9 mouse cellular contexts compared by ENCODE assay signal in the genomic region with DNA sequence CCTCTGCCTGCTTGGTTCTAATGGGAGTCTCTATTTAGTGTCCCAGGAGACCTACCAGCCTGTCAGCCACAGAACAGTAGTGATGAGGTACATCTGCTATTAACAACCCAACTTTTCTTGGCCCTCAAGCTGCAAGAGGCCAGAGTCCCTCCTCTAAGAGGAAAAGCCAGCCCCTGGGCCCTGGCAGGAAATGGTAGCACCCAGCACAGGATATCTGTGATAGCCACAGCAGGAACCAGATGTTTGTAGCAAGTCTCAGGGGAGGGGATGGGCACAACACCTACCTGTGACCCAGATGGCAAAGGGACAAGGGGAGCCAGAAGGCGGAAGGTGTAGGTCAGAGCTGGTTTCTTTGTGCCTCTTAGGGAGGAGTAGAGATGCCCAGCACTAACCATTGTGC. TPM values are rescaled to one million over a fixed set of nuclear protein-coding genes. Genes with fewer than 3 reads are reported as not detected.
A peak's percentile ranks its signal among the peaks of the same experiment; 100 is the strongest.
DNase-seq lines count a peak whose midpoint lies in the region; ATAC-seq and TF ChIP-seq lines count a peak whose summit lies in the region.
"Had no signal": no experiment of that assay in that cellular context is flagged by ENCODE, and none has a peak within 500 bp of the region (broad histone marks: within the 10 kb centered on the region; RNA-seq: fewer than 3 reads in every experiment).

No protein-coding gene starts in this region.

- no peak overlapping the region for H3K9ac ChIP-seq in intestine, embryonic 15.5 days
- H3K9ac ChIP-seq in forebrain, postnatal 0 days: no peak overlapping the region
- H3K9ac ChIP-seq: neural tube, embryonic 13.5 days had no signal

- intact Hi-C loops in left cerebral cortex, postnatal 36 days (cut with DNase I): no loop called here

- no peak for TF ChIP-seq CTCF in forebrain, postnatal 0 days (IDR thresholded peaks at IDR 0.05; ENCODE audit: low read depth)

- peak overlapping the region; percentile 61; the same call in 1 of the 2 replicates for H3K27ac ChIP-seq in intestine, embryonic 15.5 days
- H3K27ac ChIP-seq in forebrain, postnatal 0 days (ENCODE audit: low read depth, low read length): no peak overlapping the region
- H3K27ac ChIP-seq: neural tube, embryonic 13.5 days had no signal

- H3K27me3 ChIP-seq in intestine, embryonic 15.5 days (replicated peaks): no peaks in the 10 kb centered on the region
- no peaks in the 10 kb centered on the region for H3K27me3 ChIP-seq in forebrain, postnatal 0 days (ENCODE audit: insufficient read depth, low read length)
- H3K27me3 ChIP-seq: neural tube, embryonic 13.5 days had no signal

- no peak overlapping the region for H3K4me2 ChIP-seq in intestine, embryonic 15.5 days (replicated peaks)
- H3K4me2 ChIP-seq in forebrain, postnatal 0 days (ENCODE audit: low read depth): no peak overlapping the region
- H3K4me2 ChIP-seq: neural tube, embryonic 13.5 days had no signal

- peaks cover 27% of the 10 kb centered on the region for H3K4me1 ChIP-seq in intestine, embryonic 15.5 days (replicated peaks)
- H3K4me1 ChIP-seq in forebrain, postnatal 0 days (ENCODE audit: insufficient read depth): no peaks in the 10 kb centered on the region

- WGBS in intestine, embryonic 15.5 days: 96% methylated on average over 1 of the region's 1 CpGs
- 95% methylated on average over 1 of the region's 1 CpGs for WGBS in forebrain, postnatal 0 days

- H3K9me3 ChIP-seq in intestine, embryonic 15.5 days: no peaks in the 10 kb centered on the region
- no peaks in the 10 kb centered on the region for H3K9me3 ChIP-seq in forebrain, postnatal 0 days (ENCODE audit: low read length)
- H3K9me3 ChIP-seq: neural tube, embryonic 13.5 days had no signal

- ATAC-seq in common myeloid progenitor, adult 5-6 weeks (replicated peaks; ENCODE audit: low read depth, poor library complexity, severe bottlenecking): peak; percentile 80
- ATAC-seq in intestine, embryonic 15.5 days: peak; percentile 11; the same call in 1 of the 2 replicates
- ATAC-seq in forebrain, postnatal 0 days: no peak

- H3K36me3 ChIP-seq in intestine, embryonic 15.5 days: no peaks in the 10 kb centered on the region
- no peaks in the 10 kb centered on the region for H3K36me3 ChIP-seq in forebrain, postnatal 0 days (ENCODE audit: insufficient read depth)
- H3K36me3 ChIP-seq: neural tube, embryonic 13.5 days had no signal

- peak; percentile 58 for DNase-seq in CD4-positive helper T cell, adult 2 months (ENCODE audit: low read depth, low spot score)
- DNase-seq in lung, postnatal 4 days: peak; percentile 37 to 61
- DNase-seq in gastrocnemius, postnatal 4 days (ENCODE audit: low spot score in 2 of 2): no peak
- DNase-seq in frontal cortex, postnatal 14 days (ENCODE audit: low spot score in 2 of 2): no peak
- DNase-seq in left cerebral cortex, postnatal 36 days (ENCODE audit: low spot score in 2 of 2): no peak
- no peak for DNase-seq in forebrain, postnatal 0 days

- H3K4me3 ChIP-seq in intestine, embryonic 15.5 days (replicated peaks): no peak overlapping the region
- H3K4me3 ChIP-seq in forebrain, postnatal 0 days (ENCODE audit: low read depth, low read length): no peak overlapping the region
- H3K4me3 ChIP-seq: neural tube, embryonic 13.5 days had no signal

RNA-seq across cellular contexts. Expression of a gene that starts 5.0 kb away (rescaled TPM):
- total RNA-seq in common myeloid progenitor, adult 5-6 weeks (2017): 1.5 and 7.8 TPM in 2 replicates
- polyA plus RNA-seq in intestine, embryonic 15.5 days (2015; fragmentation: Nextera tagmentation; extraction: Ambion mirVana): 0.40 and 0.86 TPM in 2 replicates
- total RNA-seq in gastrocnemius, postnatal 4 days (2021): under 1 TPM; 0.34 to 0.56 TPM
- total RNA-seq in left cerebral cortex, postnatal 36 days (2021): under 1 TPM; 0.17 to 0.27 TPM
- 0.14 TPM in 1 of 2 replicates, not detected in the other for total RNA-seq in forebrain, postnatal 0 days (2014; rRNA removed)
- 0.10 TPM in 1 of 2 replicates, not detected in the other for polyA plus RNA-seq in forebrain, postnatal 0 days (2015; fragmentation: Nextera tagmentation; extraction: Ambion mirVana)

RNA-seq across cellular contexts. Expression of a gene that starts 33.8 kb away (rescaled TPM):
- total RNA-seq in common myeloid progenitor, adult 5-6 weeks (2017): 12.5 and 13.7 TPM in 2 replicates
- 4.4 and 5.0 TPM in 2 replicates for polyA plus RNA-seq in intestine, embryonic 15.5 days (2015; fragmentation: Nextera tagmentation; extraction: Ambion mirVana)
- total RNA-seq in gastrocnemius, postnatal 4 days (2021): 10 to 100 TPM; 49.2 to 59.8 TPM
- total RNA-seq in left cerebral cortex, postnatal 36 days (2021): 10 to 100 TPM; 19.8 to 32.2 TPM
- total RNA-seq in forebrain, postnatal 0 days (2014; rRNA removed): 7.0 and 10.0 TPM in 2 replicates
- polyA plus RNA-seq in forebrain, postnatal 0 days (2015; fragmentation: Nextera tagmentation; extraction: Ambion mirVana): 0.78 and 1.4 TPM in 2 replicates

RNA-seq across cellular contexts. Expression of a gene that starts 34.2 kb away (rescaled TPM):
- 15.1 and 22.3 TPM in 2 replicates for total RNA-seq in common myeloid progenitor, adult 5-6 weeks (2017)
- polyA plus RNA-seq in intestine, embryonic 15.5 days (2015; fragmentation: Nextera tagmentation; extraction: Ambion mirVana): not detected in 2 replicates
- 10 to 100 TPM; 25.1 to 25.5 TPM for total RNA-seq in gastrocnemius, postnatal 4 days (2021)
- 1 to 10 TPM; 4.3 to 5.9 TPM for total RNA-seq in left cerebral cortex, postnatal 36 days (2021)
- 5.7 and 6.4 TPM in 2 replicates for total RNA-seq in forebrain, postnatal 0 days (2014; rRNA removed)
- polyA plus RNA-seq in forebrain, postnatal 0 days (2015; fragmentation: Nextera tagmentation; extraction: Ambion mirVana): not detected in 2 replicates
- polyA plus RNA-seq: neural tube, embryonic 13.5 days had no signal

Comparison
In these comparisons a context has a peak if more than half of its experiments do, and no peak if none do; other contexts are left out.
1. DNase-seq: peak in CD4-positive helper T cell, adult 2 months (single experiment) and lung, postnatal 4 days (2 of 2); none in gastrocnemius, postnatal 4 days (0 of 2), frontal cortex, postnatal 14 days (0 of 2), left cerebral cortex, postnatal 36 days (0 of 2) and forebrain, postnatal 0 days (single experiment).